Mouse (Mus musculus): Measurements from ENCODE around the gene Sema6b.

GRCm38 (mm10) chr17:56131814-56132213, 8.3 kb downstream of the Sema6b start:
- TF ChIP-seq CHD1 (IDR thresholded peaks at IDR 0.05; ENCODE audit: low read depth, low read length): no peak
- TF ChIP-seq SIN3A (IDR thresholded peaks at IDR 0.05; ENCODE audit: low read length): no peak
- no peak for TF ChIP-seq ETS1 (conservative IDR thresholded peaks at IDR 0.05; ENCODE audit: low read depth, low read length)
- TF ChIP-seq POLR2A (IDR thresholded peaks at IDR 0.05; ENCODE audit: low read depth, low read length): no peak
- TF ChIP-seq NRF1 (IDR thresholded peaks at IDR 0.05; ENCODE audit: low read depth, low read length): no peak
- peak; percentile 9 for TF ChIP-seq RAD21 (IDR thresholded peaks at IDR 0.05; ENCODE audit: low read depth, low read length)
- TF ChIP-seq RCOR1 (conservative IDR thresholded peaks at IDR 0.05; ENCODE audit: low read depth, low read length): no peak
- TF ChIP-seq CTCF (conservative IDR thresholded peaks at IDR 0.05 in 1 of 2, IDR thresholded peaks at IDR 0.05 in 1 of 2; ENCODE audit: low read depth in 2 of 2, low read length in 2 of 2): peak; percentile 45 to 74; a peak in 3 of 4 replicates
- TF ChIP-seq SMC3 (IDR thresholded peaks at IDR 0.05; ENCODE audit: low read depth, low read length): peak; percentile 63
- TF ChIP-seq GABPA (IDR thresholded peaks at IDR 0.05; ENCODE audit: insufficient replicate concordance, low read depth, low read length): no peak
- no peak for TF ChIP-seq E2F4 (IDR thresholded peaks at IDR 0.05; ENCODE audit: insufficient replicate concordance, low read depth, low read length)
- TF ChIP-seq MAZ (IDR thresholded peaks at IDR 0.05; ENCODE audit: low read depth, low read length): no peak
